Comparison of ENCODE assay signal across 20 mouse cellular contexts in genomic region chr4:83716996-83717395, GRCm38 (mm10).
DNase-seq lines count a peak whose midpoint lies in the region; TF ChIP-seq lines count a peak whose summit lies in the region.
"Had no signal": no experiment of that assay in that cellular context is flagged by ENCODE, and none has a peak within 500 bp of the region (broad histone marks: within the 10 kb centered on the region; RNA-seq: fewer than 3 reads in every experiment).

No protein-coding gene starts in this region.

- peak overlapping the region; percentile 26; the same call in 1 of the 2 replicates for H3K27ac ChIP-seq in embryonic fibroblast, embryonic 13.5 days (ENCODE audit: insufficient read depth, low read length)
- H3K27ac ChIP-seq: embryonic facial prominence, embryonic 13.5 days; embryonic facial prominence, embryonic 15.5 days; forebrain, embryonic 13.5 days; forebrain, embryonic 15.5 days had no signal

- H3K4me3 ChIP-seq in embryonic fibroblast, embryonic 13.5 days (ENCODE audit: insufficient read depth, low read length): no peak overlapping the region
- H3K4me3 ChIP-seq: embryonic facial prominence, embryonic 13.5 days; embryonic facial prominence, embryonic 15.5 days; forebrain, embryonic 13.5 days; forebrain, embryonic 15.5 days had no signal

- no peak for TF ChIP-seq CTCF in embryonic fibroblast, embryonic 13.5 days (IDR thresholded peaks at IDR 0.05; ENCODE audit: borderline replicate concordance, insufficient read depth, low read length)

- peak; percentile 51 for DNase-seq in Muller cell, postnatal 12 days (ENCODE audit: inconsistent ontology term)
- no peak for DNase-seq in testis, postnatal 10 days (ENCODE audit: low spot score)
- no peak for DNase-seq in cerebellum, postnatal 36 days
- no peak for DNase-seq in ovary, postnatal 10 days (ENCODE audit: low spot score)
- DNase-seq: adrenal gland, adult 8-10 months; adrenal gland, postnatal 14 days; adrenal gland, postnatal 36 days; B cell, adult 2 months; cerebellum, adult 11-12 months; cerebellum, adult 2 months; cerebellum, adult 9-10 months; cerebellum, postnatal 10 days; cerebellum, postnatal 25 days; embryo, embryonic 11 days; forebrain, postnatal 0 days had no signal

- no peak for TF ChIP-seq POLR2A in embryonic fibroblast, embryonic 13.5 days (IDR thresholded peaks at IDR 0.05; ENCODE audit: low read depth, low read length)

- H3K4me1 ChIP-seq in embryonic fibroblast, embryonic 13.5 days (ENCODE audit: control insufficient read depth, insufficient read depth, low read length): no peaks in the 10 kb centered on the region
- H3K4me1 ChIP-seq: embryonic facial prominence, embryonic 13.5 days; embryonic facial prominence, embryonic 15.5 days had no signal
